Mouse (Mus musculus) thymus, adult 2 months (tissue): Measurements from ENCODE around the gene Celf2.

Experiments
- CTCF ChIP-seq: fragments of 200-500 bp; IDR thresholded peaks from 2 replicates; pipeline ENCODE4 v1.5.1; 2012; ENCODE audit warnings: mild to moderate bottlenecking, control low read depth, low read length, moderate library complexity, borderline replicate concordance; ENCODE audit not compliant: control insufficient read depth, poor library complexity, insufficient read depth; ENCODE audit errors: extremely low read depth
- POLR2A ChIP-seq: fragments of 200-500 bp; IDR thresholded peaks from 2 replicates; pipeline ENCODE4 v1.6.1; 2012; ENCODE audit warnings: mild to moderate bottlenecking, low read length, control low read depth, moderate library complexity; ENCODE audit not compliant: control insufficient read depth, poor library complexity, insufficient read depth; ENCODE audit errors: extremely low read depth

DNA sequence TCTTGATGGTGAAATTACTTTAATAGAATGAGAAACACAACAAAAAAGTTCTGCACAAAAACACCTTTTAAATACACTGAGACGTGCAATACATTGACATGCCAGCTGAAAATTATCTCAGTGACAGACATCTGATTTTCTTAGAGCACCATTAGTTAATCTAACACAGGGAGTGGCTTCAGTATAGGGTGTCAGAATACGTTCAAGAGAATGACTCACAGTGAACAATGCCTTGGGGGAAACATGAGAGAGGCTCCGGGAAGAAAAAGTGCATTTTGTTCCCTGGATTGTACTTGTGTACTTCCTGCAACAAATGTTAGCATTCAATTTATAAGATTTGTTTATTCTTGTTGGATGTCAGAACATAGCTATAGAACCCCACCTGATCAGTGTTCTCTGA lies 487.2 kb downstream of the Celf2 start:
- TF ChIP-seq CTCF (no peak), POLR2A (no peak)
